Mouse (Mus musculus): ENCODE measurements around the gene Jaml. TPM values are rescaled to one million over a fixed set of nuclear protein-coding genes. Genes with fewer than 3 reads are reported as not detected.

The Jaml gene
- polyA plus RNA-seq, 1 experiment from 2014 or later = 0.15 TPM

DNA sequence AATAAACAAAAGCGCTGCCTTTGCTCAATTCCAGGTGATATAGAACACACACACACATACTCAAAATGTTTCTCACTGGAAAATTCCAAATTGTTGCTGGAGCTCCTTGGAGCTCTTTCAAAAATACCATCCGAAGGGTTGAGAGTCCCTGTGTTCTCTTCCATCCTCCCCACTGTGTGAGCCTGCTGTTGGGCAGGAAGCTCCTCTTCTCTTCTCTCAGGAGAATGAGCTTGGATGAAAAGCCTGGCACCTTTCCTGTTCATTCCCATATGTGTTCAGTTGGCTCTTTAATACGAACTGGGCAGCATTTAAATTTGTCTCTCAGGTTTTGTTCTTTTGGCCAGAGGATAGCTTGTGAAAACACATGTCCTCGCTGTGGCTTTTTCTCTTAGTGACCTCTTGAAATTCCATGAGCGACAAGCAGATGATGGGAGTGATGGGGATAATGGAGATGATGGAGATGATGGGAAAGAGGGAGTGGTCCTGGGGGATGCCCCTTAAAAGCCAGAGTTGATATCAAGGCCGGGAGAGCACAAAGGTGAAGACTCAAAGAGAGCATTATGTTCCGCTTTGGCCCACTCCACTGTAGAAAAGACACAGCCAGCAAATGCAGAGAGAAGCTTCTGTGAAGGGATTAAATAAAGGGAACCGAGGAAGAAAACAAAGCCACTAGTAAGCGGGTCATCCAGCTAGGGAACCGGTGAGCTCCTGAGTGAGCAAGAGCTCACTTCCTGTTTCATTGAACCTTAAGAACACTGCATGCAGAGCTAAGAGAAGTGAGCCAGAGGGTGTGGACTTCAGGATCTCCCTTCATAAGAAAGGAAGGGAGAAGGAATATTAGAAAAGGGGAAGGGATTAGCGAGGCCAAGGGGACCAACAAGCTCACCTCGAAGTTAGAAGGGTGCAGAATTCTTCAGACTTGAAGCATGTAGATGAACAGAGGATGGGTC lies 7.0 kb downstream of the Jaml start:
- Histone ChIP-seq H3K4me1 (no peaks in the 10 kb centered on the region), H3K36me3 (replicated peaks) (no peaks in the 10 kb centered on the region), H3K4me3 (replicated peaks) (no peak overlapping the region), H3K9ac (no peak overlapping the region), H3K27ac (no peak overlapping the region), H3K9me3 (no peaks in the 10 kb centered on the region), H3K27me3 (peaks cover 11% of the 10 kb centered on the region; the same call in 1 of the 2 replicates), H3K4me2 (no peak overlapping the region)
- no peak for ATAC-seq (ENCODE audit: low FRiP score)
- 74% methylated on average over 12 of the region's 12 CpGs for WGBS

DNA sequence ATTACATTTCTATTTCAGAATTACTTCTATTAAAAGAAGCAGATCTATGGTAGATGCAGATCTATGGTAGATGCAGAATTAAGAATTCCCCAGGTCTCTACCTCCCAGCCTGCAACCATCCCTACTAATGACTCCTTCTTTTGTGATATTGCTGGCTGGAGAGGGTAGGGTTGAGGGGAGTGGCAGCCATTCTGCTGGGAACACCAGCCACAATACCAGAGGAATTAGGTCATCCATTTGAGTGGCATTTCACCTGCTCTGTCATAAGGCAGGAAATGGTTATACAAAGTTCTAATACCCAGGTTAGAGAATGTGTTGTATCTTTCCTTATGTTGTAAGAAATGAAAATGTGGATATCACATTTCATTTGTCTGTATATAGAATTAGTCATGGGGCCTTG lies 9.1 kb downstream of the Jaml start:
- H3K4me3 ChIP-seq (replicated peaks) = no peak overlapping the region
- H3K4me2 ChIP-seq = no peak overlapping the region
- H3K9ac ChIP-seq = no peak overlapping the region
- H3K27ac ChIP-seq = no peak overlapping the region
- no peak for ATAC-seq (ENCODE audit: low FRiP score)
- no peaks in the 10 kb centered on the region for H3K9me3 ChIP-seq
- H3K4me1 ChIP-seq = no peaks in the 10 kb centered on the region
- H3K27me3 ChIP-seq = peaks cover 11% of the 10 kb centered on the region; the same call in 1 of the 2 replicates
- no peaks in the 10 kb centered on the region for H3K36me3 ChIP-seq (replicated peaks)

DNA sequence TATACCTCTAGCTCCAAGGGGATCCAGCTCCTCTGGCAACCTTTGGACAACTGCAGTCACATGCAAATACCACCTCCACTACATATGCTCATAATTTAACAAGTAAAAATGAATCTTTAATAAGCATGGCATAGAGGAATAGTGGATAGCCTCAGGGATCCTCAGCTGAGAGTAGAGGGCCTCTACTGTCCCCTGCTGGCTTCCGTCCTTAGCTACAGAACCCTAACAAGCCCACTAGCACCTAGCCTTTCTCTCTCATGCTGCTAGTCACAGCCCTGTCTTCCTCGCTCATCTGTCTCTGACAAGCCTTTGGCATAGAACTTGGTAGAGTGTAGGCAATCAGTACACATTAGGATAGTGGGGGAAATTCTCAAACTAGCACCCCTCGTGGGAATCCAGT lies 11.8 kb downstream of the Jaml start:
- Histone ChIP-seq H3K36me3 (replicated peaks) (no peaks in the 10 kb centered on the region), H3K4me1 (no peaks in the 10 kb centered on the region), H3K9ac (no peak overlapping the region), H3K4me2 (no peak overlapping the region), H3K4me3 (replicated peaks) (no peak overlapping the region), H3K9me3 (no peaks in the 10 kb centered on the region), H3K27me3 (peaks cover 11% of the 10 kb centered on the region; the same call in 1 of the 2 replicates), H3K27ac (no peak overlapping the region)
- ATAC-seq (ENCODE audit: low FRiP score) = no peak
- WGBS = 72% methylated on average over 3 of the region's 3 CpGs

- Histone ChIP-seq H3K4me2 (no peak overlapping the region), H3K4me1 (no peaks in the 10 kb centered on the region), H3K4me3 (replicated peaks) (no peak overlapping the region), H3K9ac (no peak overlapping the region), H3K9me3 (no peaks in the 10 kb centered on the region), H3K36me3 (replicated peaks) (no peaks in the 10 kb centered on the region), H3K27ac (no peak overlapping the region), H3K27me3 (peaks cover 1% of the 10 kb centered on the region; the same call in 1 of the 2 replicates)
- ATAC-seq (ENCODE audit: low FRiP score) = no peak
- WGBS = 70% methylated on average over 4 of the region's 4 CpGs
Observed at GRCm38 (mm10) chr9:45092641-45093040, 13.7 kb downstream of the Jaml start.

DNA sequence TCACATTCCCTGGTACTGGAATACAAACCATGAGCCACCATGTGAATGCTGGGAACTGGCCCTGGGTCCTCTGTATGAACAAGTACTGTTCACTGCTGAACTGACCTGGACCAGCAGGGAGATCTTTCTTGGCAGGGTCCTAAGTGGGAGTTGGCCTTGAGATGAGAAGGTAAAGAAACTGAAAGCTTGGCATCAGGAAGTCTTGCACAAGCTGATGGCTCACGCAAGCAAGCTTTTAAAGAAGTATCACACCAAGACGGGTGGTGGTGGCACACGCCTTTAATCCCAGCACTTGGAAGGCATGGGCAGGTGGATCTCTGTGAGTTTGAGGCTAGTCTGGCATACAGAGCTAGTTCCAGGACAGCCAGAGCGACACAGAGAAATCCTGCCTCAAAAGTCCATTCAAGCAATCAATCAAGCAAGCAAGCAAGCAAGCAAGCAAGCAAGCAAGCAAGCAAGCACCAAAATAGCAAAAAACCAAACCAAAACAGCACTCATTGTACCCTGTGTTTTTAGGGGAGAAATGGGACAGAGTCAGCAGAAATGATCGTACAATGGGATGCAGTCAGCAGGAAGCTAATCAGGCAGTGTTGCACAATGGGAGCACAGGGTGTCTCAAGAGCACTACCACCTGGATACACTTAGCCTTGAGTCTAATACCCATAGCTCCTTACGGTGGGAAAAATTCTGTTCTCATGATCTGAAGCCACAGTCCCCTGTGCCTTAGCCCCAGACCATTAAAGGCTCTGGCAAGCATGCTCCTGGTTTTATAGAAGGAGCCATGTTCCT lies 16.4 kb downstream of the Jaml start:
- Histone ChIP-seq H3K4me3 (replicated peaks) (no peak overlapping the region), H3K27ac (no peak overlapping the region), H3K4me2 (no peak overlapping the region), H3K36me3 (replicated peaks) (no peaks in the 10 kb centered on the region), H3K27me3 (no peaks in the 10 kb centered on the region), H3K9me3 (no peaks in the 10 kb centered on the region), H3K9ac (no peak overlapping the region), H3K4me1 (no peaks in the 10 kb centered on the region)
- WGBS = 81% methylated on average over 6 of the region's 6 CpGs
- ATAC-seq (ENCODE audit: low FRiP score) = no peak

- 79% methylated on average over 5 of the region's 5 CpGs for WGBS
- H3K9ac ChIP-seq = no peak overlapping the region
- H3K27ac ChIP-seq = no peak overlapping the region
- no peak overlapping the region for H3K4me2 ChIP-seq
- no peaks in the 10 kb centered on the region for H3K4me1 ChIP-seq
- no peaks in the 10 kb centered on the region for H3K27me3 ChIP-seq
- no peaks in the 10 kb centered on the region for H3K36me3 ChIP-seq (replicated peaks)
- H3K4me3 ChIP-seq (replicated peaks) = no peak overlapping the region
- ATAC-seq (ENCODE audit: low FRiP score) = no peak
- H3K9me3 ChIP-seq = no peaks in the 10 kb centered on the region
Observed at GRCm38 (mm10) chr9:45097877-45098276, 18.9 kb downstream of the Jaml start.

GRCm38 (mm10) chr9:45098426-45098825 lies 19.4 kb downstream of the Jaml start:
- Histone ChIP-seq H3K9ac (no peak overlapping the region), H3K9me3 (no peaks in the 10 kb centered on the region), H3K36me3 (replicated peaks) (no peaks in the 10 kb centered on the region), H3K4me2 (no peak overlapping the region), H3K4me3 (replicated peaks) (no peak overlapping the region), H3K27me3 (no peaks in the 10 kb centered on the region), H3K27ac (no peak overlapping the region), H3K4me1 (no peaks in the 10 kb centered on the region)
- ATAC-seq (ENCODE audit: low FRiP score) = no peak
- 75% methylated on average over 3 of the region's 3 CpGs for WGBS

DNA sequence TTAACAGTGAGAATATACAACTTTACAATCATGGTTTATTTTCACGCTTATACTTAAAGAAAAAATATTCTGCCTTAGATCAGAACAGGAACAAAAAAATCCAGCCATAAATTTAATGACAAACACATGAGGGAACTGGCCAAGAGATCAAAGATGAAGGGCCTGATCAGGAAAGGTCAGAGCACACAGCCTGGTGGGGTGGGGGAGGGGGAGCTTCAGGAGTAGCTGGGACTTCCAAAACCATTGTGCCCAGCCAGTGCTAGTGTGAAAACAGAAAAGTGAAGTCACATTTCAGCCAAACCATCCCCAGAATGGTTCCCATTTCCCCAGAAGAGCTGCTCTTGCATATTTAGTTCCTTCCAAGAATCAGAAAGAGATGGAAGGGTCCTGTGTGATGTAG lies 23.5 kb downstream of the Jaml start:
- H3K4me3 ChIP-seq (replicated peaks) = no peak overlapping the region
- 0 out of 2 replicates have a peak, but pooled peaks cover 3% of the 10 kb centered on the region for H3K27me3 ChIP-seq
- no peaks in the 10 kb centered on the region for H3K36me3 ChIP-seq (replicated peaks)
- H3K9ac ChIP-seq = no peak overlapping the region
- no peaks in the 10 kb centered on the region for H3K9me3 ChIP-seq
- no peak overlapping the region for H3K27ac ChIP-seq
- no peak for ATAC-seq (ENCODE audit: low FRiP score)
- H3K4me2 ChIP-seq = no peak overlapping the region
- H3K4me1 ChIP-seq = no peaks in the 10 kb centered on the region
- 83% methylated on average over 1 of the region's 1 CpGs for WGBS

DNA sequence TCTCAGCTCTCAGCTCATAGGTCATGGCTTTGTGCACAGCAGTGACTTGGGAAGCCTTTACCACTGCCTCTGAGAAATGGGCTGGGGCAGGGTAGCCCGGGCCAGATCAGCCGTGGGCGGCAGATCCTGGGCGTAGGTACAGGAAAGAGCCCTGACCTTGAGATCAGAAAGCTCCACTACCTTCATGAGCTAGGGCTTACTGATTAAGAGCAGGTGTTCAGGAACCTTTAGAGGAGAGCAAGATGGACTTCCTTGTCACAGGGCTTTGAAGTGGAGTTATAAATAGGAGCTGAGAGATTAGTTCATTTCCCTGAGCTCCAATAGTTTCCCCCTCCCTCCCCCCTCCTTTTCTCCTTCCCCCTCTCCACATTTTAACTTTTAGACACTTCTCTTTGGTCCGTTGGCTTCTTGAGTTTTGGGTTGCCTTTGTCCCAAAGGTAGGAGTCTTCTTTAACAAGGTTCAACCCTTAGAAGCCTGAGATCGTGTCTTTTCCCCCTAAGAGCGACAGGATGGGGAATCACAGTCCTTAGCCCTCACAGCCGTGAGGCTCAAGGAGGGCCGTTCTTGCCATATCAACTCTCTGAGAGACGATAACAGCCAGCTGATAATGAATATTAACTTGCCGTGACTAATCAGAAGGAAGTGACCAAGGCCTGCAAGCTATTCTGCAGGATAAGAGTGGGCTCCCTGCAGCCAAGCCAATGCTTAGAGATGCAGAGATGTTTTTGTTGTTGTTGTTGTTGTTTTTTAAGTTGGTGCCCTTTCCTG lies 24.4 kb downstream of the Jaml start:
- no peaks in the 10 kb centered on the region for H3K4me1 ChIP-seq
- H3K27me3 ChIP-seq = 0 out of 2 replicates have a peak, but pooled peaks cover 3% of the 10 kb centered on the region
- no peak overlapping the region for H3K4me3 ChIP-seq (replicated peaks)
- no peaks in the 10 kb centered on the region for H3K9me3 ChIP-seq
- no peaks in the 10 kb centered on the region for H3K36me3 ChIP-seq (replicated peaks)
- ATAC-seq (ENCODE audit: low FRiP score) = no peak
- H3K9ac ChIP-seq = no peak overlapping the region
- no peak overlapping the region for H3K27ac ChIP-seq
- WGBS = 76% methylated on average over 11 of the region's 11 CpGs
- no peak overlapping the region for H3K4me2 ChIP-seq

- no peak overlapping the region for H3K4me3 ChIP-seq (replicated peaks)
- H3K9me3 ChIP-seq = no peaks in the 10 kb centered on the region
- H3K4me2 ChIP-seq = no peak overlapping the region
- ATAC-seq (ENCODE audit: low FRiP score) = no peak
- H3K4me1 ChIP-seq = no peaks in the 10 kb centered on the region
- 86% methylated on average over 2 of the region's 2 CpGs for WGBS
- no peak overlapping the region for H3K9ac ChIP-seq
- H3K27me3 ChIP-seq = 0 out of 2 replicates have a peak, but pooled peaks cover 3% of the 10 kb centered on the region
- no peaks in the 10 kb centered on the region for H3K36me3 ChIP-seq (replicated peaks)
- H3K27ac ChIP-seq = no peak overlapping the region
Observed at GRCm38 (mm10) chr9:45105596-45106374, 26.8 kb downstream of the Jaml start.

DNA sequence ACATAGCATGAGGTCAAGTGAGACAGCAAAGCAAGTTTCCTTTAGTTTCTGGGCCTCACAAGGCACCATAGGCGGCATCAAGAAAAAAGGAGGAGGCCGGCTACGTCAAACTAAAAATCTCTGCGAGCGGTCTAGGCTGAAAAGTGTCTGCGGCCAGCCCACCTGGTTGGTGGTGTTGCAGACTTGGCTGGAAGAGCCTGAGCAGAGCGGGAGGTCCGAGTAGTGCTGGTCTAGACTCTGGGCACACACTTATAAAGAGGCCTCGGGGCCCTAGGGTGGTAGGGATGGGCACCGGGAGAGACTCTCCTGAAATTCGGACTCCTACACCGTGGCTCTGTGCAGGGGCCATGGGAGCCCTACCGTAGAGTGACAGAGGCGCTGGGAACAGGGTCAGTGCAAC lies 36.7 kb downstream of the Jaml start:
- Histone ChIP-seq H3K9me3 (no peaks in the 10 kb centered on the region), H3K4me1 (peaks cover 20% of the 10 kb centered on the region), H3K4me2 (peak overlapping the region; percentile 58), H3K27ac (no peak overlapping the region), H3K36me3 (replicated peaks) (no peaks in the 10 kb centered on the region), H3K9ac (peak overlapping the region; percentile 45; the same call in 1 of the 2 replicates), H3K4me3 (replicated peaks) (peak overlapping the region; percentile 37), H3K27me3 (peaks cover 14% of the 10 kb centered on the region)
- no peak for ATAC-seq (ENCODE audit: low FRiP score)
- 2% methylated on average over 14 of the region's 14 CpGs for WGBS

Data from forebrain, embryonic 12.5 days (tissue).